9 mouse cellular contexts compared by ENCODE assay signal in the genomic region with DNA sequence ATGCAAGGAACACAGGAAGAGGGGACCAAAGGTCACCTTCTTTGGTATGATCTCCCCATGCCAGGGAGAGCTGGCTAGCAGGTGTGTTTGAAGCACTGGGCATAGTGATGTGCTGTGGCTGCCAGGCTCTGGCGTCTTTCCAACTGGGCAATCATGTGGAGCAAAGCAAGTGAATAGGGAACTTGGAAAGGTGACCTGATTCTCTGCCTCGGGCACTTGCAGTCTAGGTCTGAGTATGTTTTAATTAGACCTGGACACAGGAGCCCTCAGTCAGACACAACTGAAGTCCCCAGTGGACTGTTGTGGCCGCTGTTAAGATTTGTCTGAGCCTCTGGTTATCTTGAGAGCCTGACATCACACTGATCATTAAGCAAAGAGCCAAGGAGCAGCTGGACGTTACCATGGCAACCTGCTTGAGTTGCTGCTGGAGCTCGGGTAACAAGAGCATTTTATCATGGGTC.
DNase-seq lines count a peak whose midpoint lies in the region; ATAC-seq and TF ChIP-seq lines count a peak whose summit lies in the region.
"Had no signal": no experiment of that assay in that cellular context is flagged by ENCODE, and none has a peak within 500 bp of the region (broad histone marks: within the 10 kb centered on the region; RNA-seq: fewer than 3 reads in every experiment).

No protein-coding gene starts in this region.

- TF ChIP-seq POLR2A in heart, adult 2 months (IDR thresholded peaks at IDR 0.05; ENCODE audit: insufficient read depth, low read depth, low read length): no peak

- no peak overlapping the region for H3K4me2 ChIP-seq in embryonic facial prominence, embryonic 11.5 days (ENCODE audit: low read depth, low read length)
- peak overlapping the region; percentile 59 for H3K4me2 ChIP-seq in liver, embryonic 15.5 days
- peak overlapping the region; percentile 23 for H3K4me2 ChIP-seq in neural tube, embryonic 15.5 days

- no peak overlapping the region for H3K9ac ChIP-seq in embryonic facial prominence, embryonic 11.5 days (replicated peaks; ENCODE audit: low read length)
- H3K9ac ChIP-seq in heart, adult 2 months (ENCODE audit: low read depth, low read length): no peak overlapping the region
- no peak overlapping the region for H3K9ac ChIP-seq in liver, embryonic 15.5 days
- H3K9ac ChIP-seq in neural tube, embryonic 15.5 days (replicated peaks): no peak overlapping the region

- H3K4me1 ChIP-seq in embryonic facial prominence, embryonic 11.5 days (ENCODE audit: control insufficient read depth, insufficient read depth, low read length): no peaks in the 10 kb centered on the region; the same call in 1 of the 2 replicates
- peaks cover 4% of the 10 kb centered on the region; the same call in 1 of the 2 replicates for H3K4me1 ChIP-seq in heart, adult 2 months (ENCODE audit: control insufficient read depth, insufficient read depth, low read length)
- H3K4me1 ChIP-seq in liver, embryonic 15.5 days (replicated peaks): peaks cover 36% of the 10 kb centered on the region
- peaks cover 28% of the 10 kb centered on the region for H3K4me1 ChIP-seq in neural tube, embryonic 15.5 days

- DNase-seq in urinary bladder, postnatal 14 days (ENCODE audit: low spot score): peak; percentile 53
- DNase-seq in urinary bladder, postnatal 10 days (ENCODE audit: low spot score): no peak
- peak; percentile 92 for DNase-seq in embryonic facial prominence, embryonic 11.5 days (ENCODE audit: low spot score)
- peak; percentile 74 to 85 for DNase-seq in heart, adult 2 months
- peak; percentile 91 for DNase-seq in kidney, adult 18-20 months
- no peak for DNase-seq in spleen, adult 12 weeks (ENCODE audit: low spot score)

- no peaks in the 10 kb centered on the region for H3K9me3 ChIP-seq in embryonic facial prominence, embryonic 11.5 days (replicated peaks; ENCODE audit: control insufficient read depth, low read length)
- no peaks in the 10 kb centered on the region for H3K9me3 ChIP-seq in liver, embryonic 15.5 days (replicated peaks)
- H3K9me3 ChIP-seq in neural tube, embryonic 15.5 days (replicated peaks): no peaks in the 10 kb centered on the region

- intact Hi-C loops in heart, adult 2 months (cut with DNase I): loop anchor here (1.0 to 2.0 kb wide), 2 partner anchors 69 to 126 kb away; no protein-coding TSS in a partner anchor

- WGBS in embryonic facial prominence, embryonic 11.5 days: 17% methylated on average over 5 of the region's 5 CpGs
- 19% methylated on average over 5 of the region's 5 CpGs for WGBS in heart, adult 2 months
- 35% methylated on average over 5 of the region's 5 CpGs for WGBS in liver, embryonic 15.5 days (ENCODE audit: insufficient replicate concordance)
- WGBS in neural tube, embryonic 15.5 days: 2% methylated on average over 5 of the region's 5 CpGs

- no peaks in the 10 kb centered on the region for H3K36me3 ChIP-seq in embryonic facial prominence, embryonic 11.5 days (replicated peaks; ENCODE audit: control insufficient read depth, insufficient read depth, low read depth, low read length)
- H3K36me3 ChIP-seq in heart, adult 2 months (ENCODE audit: control insufficient read depth, insufficient read depth, low read length): no peaks in the 10 kb centered on the region
- H3K36me3 ChIP-seq in liver, embryonic 15.5 days (replicated peaks): no peaks in the 10 kb centered on the region
- H3K36me3 ChIP-seq in neural tube, embryonic 15.5 days: no peaks in the 10 kb centered on the region
- H3K36me3 ChIP-seq: G1E had no signal

- H3K79me2 ChIP-seq in heart, adult 2 months (replicated peaks; ENCODE audit: control insufficient read depth, insufficient read depth, low read length): no peaks in the 10 kb centered on the region

- H3K27ac ChIP-seq in embryonic facial prominence, embryonic 11.5 days (replicated peaks; ENCODE audit: low read depth, low read length): no peak overlapping the region
- peak overlapping the region; percentile 62 for H3K27ac ChIP-seq in heart, adult 2 months
- peak overlapping the region; percentile 90 for H3K27ac ChIP-seq in liver, embryonic 15.5 days (replicated peaks)
- H3K27ac ChIP-seq in neural tube, embryonic 15.5 days (replicated peaks): peak overlapping the region; percentile 81

- TF ChIP-seq EP300 in heart, adult 2 months (IDR thresholded peaks at IDR 0.05; ENCODE audit: insufficient read depth, low read depth, low read length): peak; percentile 86

- 0 out of 2 replicates have a peak, but pooled peaks have one; percentile 9 for TF ChIP-seq CTCF in heart, adult 2 months (IDR thresholded peaks at IDR 0.05)

- H3K4me3 ChIP-seq in embryonic facial prominence, embryonic 11.5 days (ENCODE audit: low read depth, low read length): no peak overlapping the region
- H3K4me3 ChIP-seq in heart, adult 2 months: no peak overlapping the region
- H3K4me3 ChIP-seq in liver, embryonic 15.5 days (replicated peaks): 0 out of 2 replicates have a peak overlapping the region, but pooled peaks have one; percentile 21
- no peak overlapping the region for H3K4me3 ChIP-seq in neural tube, embryonic 15.5 days (replicated peaks)

- peak; percentile 79 for ATAC-seq in embryonic facial prominence, embryonic 11.5 days (replicated peaks; ENCODE audit: insufficient number of reproducible peaks, low FRiP score, low TSS enrichment, low read depth)
- peak; percentile 86 for ATAC-seq in liver, embryonic 15.5 days (ENCODE audit: insufficient read depth)
- ATAC-seq in neural tube, embryonic 15.5 days (ENCODE audit: low FRiP score): peak; percentile 85

- H3K27me3 ChIP-seq in embryonic facial prominence, embryonic 11.5 days (ENCODE audit: control insufficient read depth, insufficient read depth, low read length): no peaks in the 10 kb centered on the region
- no peaks in the 10 kb centered on the region for H3K27me3 ChIP-seq in heart, adult 2 months (ENCODE audit: control insufficient read depth, insufficient read depth, low read length)
- peaks cover 4% of the 10 kb centered on the region; the same call in 1 of the 2 replicates for H3K27me3 ChIP-seq in liver, embryonic 15.5 days
- no peaks in the 10 kb centered on the region for H3K27me3 ChIP-seq in neural tube, embryonic 15.5 days (replicated peaks)

Comparison
In these comparisons a context has a peak if more than half of its experiments do, and no peak if none do; other contexts are left out.
1. DNase-seq: peak in urinary bladder, postnatal 14 days (single experiment), embryonic facial prominence, embryonic 11.5 days (single experiment), heart, adult 2 months (2 of 2) and kidney, adult 18-20 months (single experiment); none in urinary bladder, postnatal 10 days (single experiment) and spleen, adult 12 weeks (single experiment).
2. Peak in every context shown above with its lines, with median percentiles within 50 percentile points of each other: ATAC-seq.